Mouse (Mus musculus): ENCODE results near the gene Gucy2c. TPM values are rescaled to one million over a fixed set of nuclear protein-coding genes. Genes with fewer than 3 reads are reported as not detected.

Gene Gucy2c
- total and polyA plus RNA-seq, 2 experiments from 2014 or later = 0.55 to 1.1 TPM

DNA sequence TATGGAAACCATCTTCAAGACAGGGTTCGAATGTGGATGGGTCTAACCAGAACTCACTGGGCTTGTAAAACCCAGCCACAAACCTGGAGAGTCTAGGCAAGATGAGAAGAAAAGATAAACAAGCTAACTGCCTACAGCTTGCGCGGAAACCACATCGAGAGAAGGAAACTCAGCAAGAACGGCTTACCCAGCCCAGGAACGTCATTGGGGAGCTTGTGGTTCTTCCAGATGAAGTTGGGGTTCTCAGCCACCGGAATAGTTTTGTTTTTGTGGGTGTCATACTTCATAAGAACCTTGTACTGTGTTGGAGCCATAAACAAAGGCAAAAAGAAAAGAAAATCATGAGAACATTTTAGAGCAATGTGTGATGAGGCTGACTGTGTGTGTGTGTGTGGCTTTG is 37.8 kb downstream of the Gucy2c start:
- no peak overlapping the region for H3K27ac ChIP-seq (ENCODE audit: low read depth, low read length)
- H3K36me3 ChIP-seq (ENCODE audit: insufficient read depth, low read length) = no peaks in the 10 kb centered on the region
- TF ChIP-seq CTCF (IDR thresholded peaks at IDR 0.05) = no peak
- no peak overlapping the region for H3K9ac ChIP-seq (replicated peaks; ENCODE audit: low read length, poor library complexity, severe bottlenecking)
- no peaks in the 10 kb centered on the region for H3K4me1 ChIP-seq (ENCODE audit: insufficient read depth, low read length)
- ATAC-seq (ENCODE audit: low FRiP score) (no peak), DNase-seq (ENCODE audit: low spot score) (no peak)
- 84% methylated on average over 7 of the region's 7 CpGs for WGBS
- H3K27me3 ChIP-seq (ENCODE audit: insufficient read depth, low read length) = no peaks in the 10 kb centered on the region; the same call in 1 of the 2 replicates
- H3K9me3 ChIP-seq (ENCODE audit: low read length) = no peaks in the 10 kb centered on the region
- no peak overlapping the region for H3K4me3 ChIP-seq (ENCODE audit: low read depth, low read length)
- no peak overlapping the region for H3K4me2 ChIP-seq (ENCODE audit: low read depth, low read length, poor library complexity, severe bottlenecking)

DNA sequence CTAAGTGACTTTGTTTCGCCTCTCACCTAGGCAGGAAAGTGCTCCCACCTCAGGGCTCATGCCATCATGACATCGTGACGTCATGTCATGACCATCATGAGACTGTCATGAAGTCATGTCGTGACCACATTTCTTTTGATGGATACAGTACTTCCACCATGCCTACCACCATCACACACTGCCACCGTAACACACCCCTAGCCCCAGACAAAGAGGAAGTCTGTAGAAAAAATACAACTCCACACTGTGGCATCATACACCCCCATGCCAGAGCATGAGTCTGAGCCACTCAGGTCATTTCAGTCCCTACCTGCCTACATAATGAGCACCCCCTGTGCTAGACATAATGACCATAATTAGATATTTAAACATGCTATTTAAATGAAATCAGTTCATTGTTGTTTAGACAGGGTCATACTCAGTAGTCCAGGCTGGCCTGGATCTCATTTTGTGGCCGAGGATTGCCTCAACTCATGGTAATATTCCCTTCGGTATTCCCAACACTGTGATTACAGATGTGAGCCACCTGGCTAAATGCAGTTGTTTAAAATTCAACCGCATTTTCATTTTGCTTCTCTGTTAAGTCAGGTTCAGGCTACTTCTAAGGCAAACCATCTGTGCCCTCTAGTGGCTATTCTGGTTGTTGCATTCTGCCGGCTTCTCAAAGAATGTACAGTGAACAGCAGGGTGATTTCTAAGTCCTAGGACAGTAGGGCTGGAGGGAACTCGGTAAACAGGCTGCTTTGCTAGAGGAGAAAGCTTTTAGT is 39.0 kb downstream of the Gucy2c start:
- 44% methylated on average over 10 of the region's 10 CpGs for WGBS
- ATAC-seq (ENCODE audit: low FRiP score) (peak; percentile 56), DNase-seq (ENCODE audit: low spot score) (peak; percentile 94)
- H3K27ac ChIP-seq (ENCODE audit: low read depth, low read length) = no peak overlapping the region
- H3K4me3 ChIP-seq (ENCODE audit: low read depth, low read length) = no peak overlapping the region
- no peak overlapping the region for H3K9ac ChIP-seq (replicated peaks; ENCODE audit: low read length, poor library complexity, severe bottlenecking)
- H3K9me3 ChIP-seq (ENCODE audit: low read length) = no peaks in the 10 kb centered on the region
- no peaks in the 10 kb centered on the region for H3K4me1 ChIP-seq (ENCODE audit: insufficient read depth, low read length)
- H3K4me2 ChIP-seq (ENCODE audit: low read depth, low read length, poor library complexity, severe bottlenecking) = 0 out of 2 replicates have a peak overlapping the region, but pooled peaks have one; percentile 18
- H3K36me3 ChIP-seq (ENCODE audit: insufficient read depth, low read length) = no peaks in the 10 kb centered on the region
- H3K27me3 ChIP-seq (ENCODE audit: insufficient read depth, low read length) = no peaks in the 10 kb centered on the region; the same call in 1 of the 2 replicates
- TF ChIP-seq CTCF (IDR thresholded peaks at IDR 0.05) = peak; percentile 98

DNA sequence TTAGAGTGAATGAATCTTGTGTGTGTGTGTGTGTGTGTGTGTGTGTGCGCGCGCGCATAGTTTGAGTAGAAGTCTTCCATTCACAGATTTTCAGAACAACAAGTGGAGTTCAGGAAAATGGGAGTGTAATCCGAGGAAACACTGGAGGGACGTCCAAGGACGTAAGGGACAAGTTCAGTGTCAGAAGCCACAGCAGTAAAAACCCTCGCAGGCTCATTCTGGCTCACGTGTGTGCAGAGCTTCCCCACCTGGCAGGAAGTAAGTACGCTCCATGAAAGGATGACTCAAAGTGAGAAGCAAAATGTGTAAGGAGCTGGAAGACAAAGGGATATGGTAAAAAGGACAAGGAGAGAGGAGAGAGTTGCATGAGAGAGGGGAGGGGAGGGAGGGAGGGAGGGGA is 40.3 kb downstream of the Gucy2c start:
- 85% methylated on average over 10 of the region's 10 CpGs for WGBS
- Histone ChIP-seq H3K27me3 (ENCODE audit: insufficient read depth, low read length) (no peaks in the 10 kb centered on the region; the same call in 1 of the 2 replicates), H3K36me3 (ENCODE audit: insufficient read depth, low read length) (no peaks in the 10 kb centered on the region), H3K4me2 (ENCODE audit: low read depth, low read length, poor library complexity, severe bottlenecking) (no peak overlapping the region), H3K4me3 (ENCODE audit: low read depth, low read length) (no peak overlapping the region), H3K4me1 (ENCODE audit: insufficient read depth, low read length) (no peaks in the 10 kb centered on the region), H3K27ac (ENCODE audit: low read depth, low read length) (no peak overlapping the region), H3K9me3 (ENCODE audit: low read length) (no peaks in the 10 kb centered on the region), H3K9ac (replicated peaks; ENCODE audit: low read length, poor library complexity, severe bottlenecking) (no peak overlapping the region)
- no peak for TF ChIP-seq CTCF (IDR thresholded peaks at IDR 0.05)
- DNase-seq (ENCODE audit: low spot score) (no peak), ATAC-seq (ENCODE audit: low FRiP score) (no peak)

DNA sequence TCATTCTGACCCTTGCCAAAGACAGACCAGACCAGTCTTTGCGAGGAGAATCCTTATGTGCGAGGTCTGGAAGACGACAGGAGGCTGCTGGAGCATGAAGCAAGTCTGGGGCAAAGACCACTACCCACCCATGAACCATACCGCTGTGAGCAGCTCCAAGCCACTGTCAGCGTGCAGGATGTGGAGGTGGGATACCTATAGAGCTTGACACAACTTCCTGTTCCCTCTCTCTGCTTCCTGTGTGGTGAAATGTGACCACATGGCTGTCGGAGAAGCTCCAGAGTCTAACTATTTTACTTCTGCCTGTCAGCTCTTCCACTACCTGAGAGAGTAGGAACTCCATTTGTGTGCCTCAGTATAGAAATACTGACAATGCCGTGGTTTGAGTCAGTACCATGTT is 45.8 kb downstream of the Gucy2c start:
- Histone ChIP-seq H3K4me3 (ENCODE audit: low read depth, low read length) (no peak overlapping the region), H3K9me3 (ENCODE audit: low read length) (no peaks in the 10 kb centered on the region), H3K4me2 (ENCODE audit: low read depth, low read length, poor library complexity, severe bottlenecking) (no peak overlapping the region), H3K36me3 (ENCODE audit: insufficient read depth, low read length) (no peaks in the 10 kb centered on the region), H3K4me1 (ENCODE audit: insufficient read depth, low read length) (no peaks in the 10 kb centered on the region), H3K27me3 (ENCODE audit: insufficient read depth, low read length) (no peaks in the 10 kb centered on the region; the same call in 1 of the 2 replicates), H3K9ac (replicated peaks; ENCODE audit: low read length, poor library complexity, severe bottlenecking) (no peak overlapping the region), H3K27ac (ENCODE audit: low read depth, low read length) (no peak overlapping the region)
- WGBS = 87% methylated on average over 7 of the region's 7 CpGs
- DNase-seq (ENCODE audit: low spot score) = no peak
- no peak for ATAC-seq (ENCODE audit: low FRiP score)
- TF ChIP-seq CTCF (IDR thresholded peaks at IDR 0.05) = no peak

DNA sequence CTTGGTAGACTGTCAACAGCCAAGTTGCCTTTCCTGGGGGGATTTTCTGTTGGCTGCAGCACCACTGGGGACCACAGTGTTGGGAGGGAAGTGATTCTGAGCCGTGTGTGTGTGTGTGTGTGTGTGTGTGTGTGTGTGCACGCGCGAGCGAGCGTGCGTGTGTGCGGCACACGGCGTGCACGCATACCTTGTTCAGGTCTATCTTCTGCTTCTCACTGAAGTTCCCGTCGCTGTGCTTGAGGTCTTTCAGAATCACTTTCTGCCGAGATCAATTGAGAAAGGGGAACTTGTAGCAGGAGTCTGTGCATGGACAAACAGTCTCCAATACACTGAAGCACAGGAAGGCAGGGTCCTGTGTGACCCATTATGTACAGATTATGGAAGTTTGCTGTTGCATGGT is 53.4 kb downstream of the Gucy2c start:
- H3K36me3 ChIP-seq (ENCODE audit: insufficient read depth, low read length) = no peaks in the 10 kb centered on the region
- WGBS = 91% methylated on average over 14 of the region's 14 CpGs
- DNase-seq (ENCODE audit: low spot score) = no peak
- TF ChIP-seq CTCF (IDR thresholded peaks at IDR 0.05) = no peak
- no peak overlapping the region for H3K4me2 ChIP-seq (ENCODE audit: low read depth, low read length, poor library complexity, severe bottlenecking)
- H3K4me3 ChIP-seq (ENCODE audit: low read depth, low read length) = no peak overlapping the region
- H3K9ac ChIP-seq (replicated peaks; ENCODE audit: low read length, poor library complexity, severe bottlenecking) = no peak overlapping the region
- ATAC-seq (ENCODE audit: low FRiP score) = no peak
- H3K4me1 ChIP-seq (ENCODE audit: insufficient read depth, low read length) = no peaks in the 10 kb centered on the region
- no peaks in the 10 kb centered on the region for H3K27me3 ChIP-seq (ENCODE audit: insufficient read depth, low read length)
- H3K9me3 ChIP-seq (ENCODE audit: low read length) = no peaks in the 10 kb centered on the region
- no peak overlapping the region for H3K27ac ChIP-seq (ENCODE audit: low read depth, low read length)

DNA sequence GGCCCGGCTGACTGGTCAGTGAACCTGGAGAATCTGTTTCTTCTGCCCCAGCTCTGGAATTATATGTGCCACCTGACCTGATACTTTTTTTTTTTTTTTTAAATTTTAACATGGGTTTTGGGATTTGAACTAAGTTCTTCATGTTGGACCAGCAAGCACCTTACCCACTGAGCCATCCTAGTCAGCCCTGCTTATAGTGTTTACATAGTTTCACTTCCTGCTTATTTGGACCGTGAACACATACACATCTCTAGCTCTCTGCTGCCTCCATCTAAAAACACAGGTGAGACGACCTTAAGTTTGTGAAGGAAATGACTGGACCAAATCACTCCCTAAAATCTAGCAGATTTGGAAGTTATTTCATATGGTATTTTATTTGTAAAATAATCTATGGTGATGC is 58.4 kb downstream of the Gucy2c start:
- no peak for ATAC-seq (ENCODE audit: low FRiP score)
- no peaks in the 10 kb centered on the region for H3K9me3 ChIP-seq (ENCODE audit: low read length)

More for the DNA sequence above, 58.4 kb downstream of the Gucy2c start:
- WGBS = 82% methylated on average over 3 of the region's 3 CpGs
- no peak; the same call in 1 of the 2 replicates for TF ChIP-seq CTCF (IDR thresholded peaks at IDR 0.05)
- H3K27me3 ChIP-seq (ENCODE audit: insufficient read depth, low read length) = no peaks in the 10 kb centered on the region
- no peak overlapping the region for H3K27ac ChIP-seq (ENCODE audit: low read depth, low read length)
- no peak for DNase-seq (ENCODE audit: low spot score)
- H3K4me1 ChIP-seq (ENCODE audit: insufficient read depth, low read length) = no peaks in the 10 kb centered on the region
- no peak overlapping the region for H3K4me3 ChIP-seq (ENCODE audit: low read depth, low read length)
- no peak overlapping the region for H3K9ac ChIP-seq (replicated peaks; ENCODE audit: low read length, poor library complexity, severe bottlenecking)
- no peak overlapping the region for H3K4me2 ChIP-seq (ENCODE audit: low read depth, low read length, poor library complexity, severe bottlenecking)
- H3K36me3 ChIP-seq (ENCODE audit: insufficient read depth, low read length) = no peaks in the 10 kb centered on the region

Data from midbrain, postnatal 0 days (tissue).